Mouse (Mus musculus) thymus, adult 18-20 months (tissue): Measurements from ENCODE around the gene Kpna6.

Experiments used
- DNase-seq, 2 experiments: peaks; one replicate each; pipeline ENCODE4 v3.0.0; 2022; ENCODE audit warnings: mixed read lengths in 2 of 2

The Kpna6 gene

GRCm38 (mm10) chr4:129617121-129617641 is 55.4 kb downstream of the Kpna6 start:
- no peak for DNase-seq

DNA sequence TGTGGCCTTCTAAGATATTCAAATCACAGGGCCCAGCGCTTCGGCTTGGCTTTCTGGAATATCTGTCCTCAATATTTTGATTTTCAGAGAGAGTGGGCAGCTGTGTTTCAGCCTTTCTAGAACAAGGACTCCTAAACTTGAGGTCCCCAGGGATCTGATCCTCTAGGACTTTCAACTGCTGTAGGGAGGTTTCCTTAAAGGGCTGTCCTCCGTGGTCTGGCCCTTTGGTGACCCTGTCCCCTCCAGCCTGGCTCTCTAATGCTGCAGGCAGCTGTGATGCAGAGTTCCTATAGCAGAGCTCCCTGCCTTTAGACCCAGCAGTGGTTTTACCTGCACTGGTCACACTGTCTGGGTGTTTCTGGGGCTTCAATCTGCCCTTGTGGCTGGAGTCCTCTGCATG is 55.9 kb downstream of the Kpna6 start:
- DNase-seq, result no peak

DNA sequence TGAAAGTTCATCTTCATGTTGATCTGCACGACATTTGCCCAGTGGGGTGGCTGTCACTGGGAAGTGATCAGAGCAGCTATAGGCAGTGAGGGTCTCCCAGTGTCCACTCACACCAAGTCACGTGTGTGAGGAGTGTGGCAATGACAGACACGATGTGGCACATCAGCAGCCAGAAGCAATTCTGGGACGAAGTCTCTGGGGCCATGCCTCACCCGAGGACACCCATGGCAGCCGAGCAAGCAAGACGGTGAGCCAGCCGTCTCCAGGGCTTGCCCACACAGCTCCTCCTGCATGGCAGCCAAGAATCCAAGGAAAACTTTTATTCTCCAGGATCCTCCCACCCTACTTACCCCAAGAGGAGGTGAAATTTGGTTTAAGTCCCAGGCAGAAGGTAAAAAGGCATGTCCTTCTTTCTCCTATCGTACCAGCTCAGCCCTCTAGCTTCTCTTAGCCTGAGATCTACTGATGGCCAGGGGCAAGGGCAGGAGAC is 56.7 kb downstream of the Kpna6 start:
- no peak for DNase-seq

GRCm38 (mm10) chr4:129614093-129614492 is 58.5 kb downstream of the Kpna6 start, which contains the start of gene Dcdc2b:
Gene Dcdc2b, minus strand, starts transcription at chr4:129614257.
- peak in 1 of 2 experiments; percentile 4 for DNase-seq

DNA sequence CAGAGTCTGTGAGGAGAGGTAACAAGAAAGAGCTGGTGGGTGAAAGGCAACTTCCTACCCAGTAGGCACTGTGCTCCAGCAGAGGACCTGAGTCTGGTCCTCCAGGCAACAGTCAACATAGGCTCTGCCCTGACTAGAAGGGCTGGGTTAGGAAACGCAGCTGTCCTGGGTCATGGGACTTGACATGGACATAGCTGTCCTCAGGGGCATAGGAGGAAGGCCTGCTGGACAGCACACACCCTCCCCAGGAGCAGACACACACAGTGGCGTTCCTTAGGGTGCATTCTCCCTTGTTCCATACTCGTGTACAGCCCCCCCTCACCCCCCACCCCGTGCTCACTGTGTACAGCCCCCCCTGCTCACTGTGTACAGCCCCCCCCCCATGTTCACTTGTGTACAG is 62.1 kb downstream of the Kpna6 start:
- DNase-seq, result no peak

- peak; percentile 77 to 89 for DNase-seq
Observed at GRCm38 (mm10) chr4:129610026-129610425, 62.5 kb downstream of the Kpna6 start.

DNA sequence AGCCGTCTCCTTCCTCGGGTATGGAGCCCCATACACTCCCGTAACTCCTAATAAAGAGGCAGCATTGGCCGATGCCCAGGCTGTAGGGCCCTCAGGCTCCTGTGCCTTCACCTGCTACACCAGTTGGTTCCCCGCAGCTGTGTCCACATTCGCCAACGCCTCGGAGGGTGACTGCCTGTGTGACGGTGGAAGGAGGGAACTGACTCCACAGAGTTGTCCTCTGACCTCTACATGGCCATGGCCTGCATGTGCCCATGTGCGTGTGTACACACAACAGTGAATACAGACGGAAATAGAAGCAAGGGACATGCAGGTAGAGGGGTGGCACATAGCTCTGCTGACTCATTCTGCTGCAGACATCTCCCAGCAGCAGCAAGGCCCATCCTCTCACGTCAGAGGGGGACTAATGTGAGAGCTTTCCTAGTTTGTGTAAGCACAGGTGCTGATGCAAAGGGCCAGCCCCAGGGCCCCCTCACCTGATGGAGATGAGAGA is 63.4 kb downstream of the Kpna6 start:
- peak in 1 of 2 experiments; percentile 60 for DNase-seq

DNA sequence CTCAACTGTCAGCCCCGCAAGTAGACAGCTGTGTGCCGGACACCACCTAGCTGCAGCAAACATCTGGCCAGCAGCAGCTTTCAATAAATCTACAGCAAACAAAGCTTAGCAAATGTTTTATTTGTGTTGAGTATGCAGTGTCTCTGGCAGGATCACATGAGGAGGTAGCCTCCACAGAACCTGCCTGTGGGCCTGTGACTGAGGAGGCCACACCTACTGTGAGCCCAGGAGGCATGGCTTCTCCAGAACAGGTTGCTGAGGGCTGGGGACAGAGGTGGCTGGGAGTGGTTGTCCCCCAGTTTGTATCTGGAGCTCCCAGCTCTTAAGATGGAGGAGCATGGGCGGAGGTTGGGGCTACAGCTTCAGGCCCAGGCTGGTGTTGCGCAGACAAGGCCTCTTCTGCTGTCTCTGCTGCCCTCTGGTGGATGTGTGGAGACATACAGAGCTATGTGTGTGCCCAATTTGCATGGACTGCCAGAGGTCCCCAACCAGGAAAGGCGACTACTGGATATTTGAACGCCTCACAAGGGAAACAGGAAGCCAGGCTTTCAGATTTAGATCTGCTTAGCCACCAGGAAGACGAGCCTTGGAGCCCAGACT is 64.0 kb downstream of the Kpna6 start:
- peak; percentile 65 to 75 for DNase-seq

DNA sequence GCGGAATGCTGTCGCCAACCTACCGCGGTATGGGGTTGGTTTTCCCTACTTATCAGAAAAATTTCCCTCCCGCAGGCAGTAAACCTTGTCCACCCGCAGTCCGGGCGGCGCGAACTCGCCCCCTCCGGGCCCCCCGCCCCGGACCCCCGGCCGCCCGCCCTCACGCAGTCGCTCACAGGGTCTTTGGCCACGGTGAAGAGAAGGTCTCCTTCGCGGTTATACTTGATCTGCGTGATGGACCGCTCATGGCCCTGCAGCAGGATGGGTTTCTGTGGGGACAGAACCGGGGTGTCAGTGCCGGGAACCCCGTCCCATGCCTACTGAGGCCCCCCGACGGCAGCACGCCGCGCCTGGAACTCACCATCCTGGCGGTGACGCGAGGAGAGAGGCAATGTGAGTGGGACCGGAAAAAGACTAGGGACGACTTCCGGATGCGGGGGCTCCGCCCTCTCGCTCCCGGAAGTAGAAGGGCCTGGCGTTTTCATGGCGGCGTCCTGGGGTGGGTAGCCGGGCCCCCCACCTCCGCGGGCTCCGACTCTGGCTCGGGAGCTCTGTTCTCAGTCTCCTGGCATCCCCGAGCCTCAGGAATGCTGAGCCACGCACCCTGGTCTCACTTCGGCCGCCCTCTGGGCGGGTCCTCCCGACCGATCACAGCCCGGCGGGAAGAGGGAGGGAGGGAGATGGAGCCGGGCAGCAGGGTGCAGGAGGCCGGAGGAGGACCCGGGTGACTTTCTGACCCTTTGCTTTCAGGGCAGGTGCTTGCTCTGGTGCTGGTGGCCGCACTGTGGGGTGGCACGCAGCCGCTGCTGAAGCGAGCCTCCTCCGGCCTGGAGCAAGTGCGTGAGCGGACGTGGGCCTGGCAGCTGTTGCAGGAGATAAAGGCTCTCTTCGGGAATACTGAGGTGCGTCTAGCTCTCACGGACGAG is 72.1 kb downstream of the Kpna6 start, which contains the start of the genes Eif3i and Tmem234:
TSS of gene Eif3i (minus strand) at position 416 of the 926 bp plus-strand sequence.
TSS of gene Tmem234 (plus strand) at position 436 of the 926 bp plus-strand sequence.
- DNase-seq, result peak; percentile 74 to 82
